Mouse (Mus musculus) liver, embryonic 15.5 days (tissue): ENCODE data around the gene Sertad4. TPM values are rescaled to one million over a fixed set of nuclear protein-coding genes. Genes with fewer than 3 reads are reported as not detected.
A peak's percentile ranks its signal among the peaks of the same experiment; 100 is the strongest.

ENCODE experiments used
- ATAC-seq: fragments of 200-750 bp; cut with Nextera tagmentation; 2 replicates; pipeline ENCODE4 v1.8.0; 2017; ENCODE audit warnings: moderate number of reproducible peaks, mild to moderate bottlenecking, moderate library complexity; ENCODE audit not compliant: insufficient read depth
- H3K27ac ChIP-seq: fragments of 300-500 bp; sonication (generic); replicated peaks from 2 replicates; pipeline ENCODE4 v1.5.1; 2015; ENCODE audit warnings: mild to moderate bottlenecking, inconsistent platforms
- H3K27me3 ChIP-seq: fragments of 300-500 bp; sonication (generic); 2 replicates; pipeline ENCODE4 v1.6.1; 2015; ENCODE audit warnings: mild to moderate bottlenecking, inconsistent platforms
- H3K36me3 ChIP-seq: fragments of 300-500 bp; sonication (generic); replicated peaks from 2 replicates; pipeline ENCODE4 v1.6.1; 2015; ENCODE audit warnings: moderate library complexity, mild to moderate bottlenecking, inconsistent platforms
- H3K4me1 ChIP-seq: fragments of 300-500 bp; sonication (generic); replicated peaks from 2 replicates; pipeline ENCODE4 v1.6.1; 2015; ENCODE audit warnings: inconsistent platforms
- H3K4me2 ChIP-seq: fragments of 300-500 bp; sonication (generic); 2 replicates; pipeline ENCODE4 v1.6.1; 2015; ENCODE audit warnings: moderate library complexity, mild to moderate bottlenecking, inconsistent platforms
- H3K4me3 ChIP-seq: fragments of 300-500 bp; sonication (generic); replicated peaks from 2 replicates; pipeline ENCODE4 v1.5.1; 2015; ENCODE audit warnings: mild to moderate bottlenecking, inconsistent platforms
- H3K9ac ChIP-seq: fragments of 300-500 bp; sonication (generic); 2 replicates; pipeline ENCODE4 v1.6.1; 2015; ENCODE audit warnings: moderate library complexity, mild to moderate bottlenecking, inconsistent platforms
- H3K9me3 ChIP-seq: fragments of 300-500 bp; sonication (generic); replicated peaks from 2 replicates; pipeline ENCODE4 v1.6.1; 2016; ENCODE audit warnings: inconsistent platforms
- WGBS: fragments of 180-500 bp; shearing (Covaris S2); methylation state at CpG from one replicate; pipeline ENCODE4 v1.1.7; 2015; ENCODE audit warnings: mixed read lengths; ENCODE audit not compliant: insufficient replicate concordance; 5-methylcytosine and 5-hydroxymethylcytosine counted together
- polyA plus RNA-seq: library from polyadenylated mRNA; unstranded; fragments of >200 nt; fragmentation: Nextera tagmentation; extraction: Ambion mirVana; gene quantifications from 2 replicates; pipeline ENCODE4 v1.2.1, GENCODE M21; 2015

The Sertad4 gene
- polyA plus RNA-seq = 0.52 and 0.76 TPM in 2 replicates

DNA sequence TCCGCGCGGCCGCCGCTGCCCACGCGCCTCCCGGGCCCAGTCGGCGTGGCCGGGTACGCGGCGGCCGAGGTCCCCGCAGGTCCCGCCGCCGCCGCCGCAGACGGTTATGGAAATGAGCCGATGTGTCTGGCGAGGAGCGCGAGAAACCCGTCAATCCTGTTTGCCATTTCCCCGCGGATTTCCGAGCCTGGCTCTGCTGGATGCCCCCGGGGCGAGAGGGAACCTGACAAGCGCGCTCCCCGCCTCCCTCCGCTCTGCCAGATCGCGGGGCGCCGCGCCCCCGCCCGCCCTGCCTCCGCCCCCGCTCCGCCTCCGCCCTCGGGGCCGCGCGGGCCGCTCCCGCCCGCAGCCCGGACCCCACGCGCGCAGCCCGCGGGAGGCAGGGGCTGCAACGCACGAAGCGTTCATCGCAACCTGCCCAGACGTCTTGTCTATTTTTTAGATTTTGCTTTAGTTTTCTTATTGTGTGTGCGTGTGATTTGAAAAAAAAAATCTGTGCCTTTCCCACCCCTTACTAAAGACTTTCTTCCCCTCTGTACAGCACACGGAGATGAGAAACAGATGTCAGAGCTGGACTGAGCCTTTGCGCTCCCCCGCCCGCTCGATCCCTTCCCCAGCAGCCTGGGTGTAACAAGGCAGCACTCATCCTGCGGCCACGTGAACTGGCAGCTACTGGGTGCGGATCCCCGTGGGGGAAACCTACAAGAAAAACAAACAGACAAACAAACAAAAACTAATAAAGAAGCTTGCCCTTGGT lies at the start of gene Sertad4:
Gene Sertad4, minus strand, starts transcription at position 283 of the 757 bp plus-strand sequence.
- no peaks in the 10 kb centered on the region for H3K36me3 ChIP-seq
- no peaks in the 10 kb centered on the region; the same call in 1 of the 2 replicates for H3K4me1 ChIP-seq
- under 1% methylated on average over 75 of the region's 75 CpGs for WGBS
- no peak for ATAC-seq
- no peaks in the 10 kb centered on the region for H3K9me3 ChIP-seq
- no peak within 1 kb of the TSS for H3K9ac ChIP-seq
- H3K27me3 ChIP-seq = peaks cover 95% of the 10 kb centered on the region
- H3K4me2 ChIP-seq = peak within 1 kb of the TSS; percentile 69
- no peak within 1 kb of the TSS for H3K27ac ChIP-seq
- peak within 1 kb of the TSS; percentile 49 for H3K4me3 ChIP-seq

DNA sequence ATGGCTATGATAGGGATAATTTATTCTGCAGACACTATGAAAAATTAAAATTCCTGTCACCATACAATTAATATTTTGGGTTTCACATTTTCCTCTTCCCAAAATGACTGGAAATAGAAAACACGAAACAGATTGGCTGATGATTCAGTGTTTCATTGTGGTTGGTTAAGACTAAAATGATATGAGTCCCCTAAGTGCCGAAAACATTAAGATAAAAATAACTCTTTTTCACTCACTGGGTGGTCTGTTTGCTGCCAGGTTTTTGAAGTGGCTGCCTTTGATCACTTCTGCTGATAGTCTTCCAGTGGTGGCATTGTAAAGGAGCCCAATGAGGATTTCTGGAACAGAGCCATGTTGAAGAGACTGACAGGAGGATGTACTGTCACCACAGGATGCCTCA lies 46.0 kb upstream of the Sertad4 start:
- Histone ChIP-seq H3K36me3 (peaks cover 21% of the 10 kb centered on the region; the same call in 1 of the 2 replicates), H3K4me1 (no peaks in the 10 kb centered on the region), H3K9ac (no peak overlapping the region), H3K27ac (no peak overlapping the region), H3K27me3 (no peaks in the 10 kb centered on the region), H3K9me3 (no peaks in the 10 kb centered on the region), H3K4me2 (no peak overlapping the region), H3K4me3 (no peak overlapping the region)
- WGBS = 61% methylated on average over 2 of the region's 2 CpGs
- no peak for ATAC-seq

DNA sequence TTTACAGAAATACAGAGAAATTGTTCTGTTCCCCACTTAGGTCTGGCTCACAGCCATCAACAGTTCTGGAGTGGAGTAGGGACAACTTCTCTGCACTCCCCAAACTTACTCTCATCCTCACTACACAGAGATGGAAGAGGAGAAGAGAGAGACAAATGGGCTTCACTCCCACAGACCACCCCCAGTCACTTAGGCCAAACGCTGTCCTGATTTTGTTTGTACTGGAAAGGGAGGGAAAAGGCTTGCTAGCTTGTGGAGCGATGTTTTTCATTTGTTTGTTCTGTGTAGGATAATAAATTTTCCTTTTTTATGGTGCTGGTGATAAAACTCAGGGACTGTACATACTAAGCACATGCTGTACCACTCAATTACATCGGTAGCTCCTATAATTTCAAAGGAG lies 45.4 kb upstream of the Sertad4 start:
- Histone ChIP-seq H3K4me1 (no peaks in the 10 kb centered on the region), H3K4me3 (no peak overlapping the region), H3K27ac (no peak overlapping the region), H3K27me3 (no peaks in the 10 kb centered on the region), H3K36me3 (peaks cover 22% of the 10 kb centered on the region; the same call in 1 of the 2 replicates), H3K4me2 (no peak overlapping the region), H3K9ac (no peak overlapping the region), H3K9me3 (no peaks in the 10 kb centered on the region)
- WGBS = 69% methylated on average over 3 of the region's 3 CpGs
- ATAC-seq = no peak

DNA sequence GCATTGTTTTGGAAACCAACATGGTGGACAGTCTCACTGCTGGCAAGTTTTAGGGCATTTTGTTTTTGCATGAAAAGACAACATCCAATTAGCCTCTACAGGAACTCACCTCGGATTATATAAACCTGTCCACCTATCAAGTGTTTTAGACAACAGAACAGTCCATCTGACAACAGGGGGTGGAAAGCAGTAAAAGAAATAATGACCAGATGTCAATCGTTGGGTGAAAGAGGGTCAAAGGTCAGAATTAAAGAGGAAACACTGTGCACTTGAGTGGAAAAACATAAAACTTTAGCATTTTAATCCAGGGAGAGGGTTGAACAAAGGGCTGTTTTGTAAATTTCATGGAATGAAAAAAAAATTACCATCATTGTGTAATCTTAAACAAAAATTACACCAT lies 43.2 kb upstream of the Sertad4 start:
- H3K27me3 ChIP-seq = no peaks in the 10 kb centered on the region
- 55% methylated on average over 2 of the region's 2 CpGs for WGBS
- no peaks in the 10 kb centered on the region for H3K9me3 ChIP-seq
- H3K4me1 ChIP-seq = no peaks in the 10 kb centered on the region
- H3K36me3 ChIP-seq = peaks cover 27% of the 10 kb centered on the region; the same call in 1 of the 2 replicates
- H3K4me2 ChIP-seq = no peak overlapping the region
- no peak overlapping the region for H3K4me3 ChIP-seq
- H3K9ac ChIP-seq = no peak overlapping the region
- no peak overlapping the region for H3K27ac ChIP-seq
- no peak for ATAC-seq

DNA sequence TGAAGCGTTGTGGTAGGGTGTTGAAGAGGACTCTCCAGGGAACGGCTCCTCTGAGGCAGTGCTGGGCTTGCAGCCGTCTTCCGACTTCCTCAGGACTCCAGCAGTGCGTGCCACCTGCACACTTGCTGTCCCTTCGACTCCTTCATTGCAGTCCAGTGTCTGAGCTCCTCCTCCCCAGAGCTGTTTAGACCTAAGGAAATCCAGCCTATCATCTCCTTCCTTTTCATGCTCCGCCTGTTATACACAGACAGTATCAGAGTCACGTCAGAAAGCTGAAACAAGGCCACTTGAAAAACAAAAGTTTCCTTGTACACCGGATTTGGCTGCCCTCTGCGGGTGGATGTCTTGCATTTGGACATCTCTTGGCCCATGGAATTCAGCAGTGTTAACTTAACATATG lies 41.7 kb upstream of the Sertad4 start:
- WGBS = 79% methylated on average over 10 of the region's 10 CpGs
- no peak overlapping the region for H3K9ac ChIP-seq
- no peaks in the 10 kb centered on the region for H3K27me3 ChIP-seq
- no peak overlapping the region for H3K27ac ChIP-seq
- H3K4me3 ChIP-seq = no peak overlapping the region
- no peaks in the 10 kb centered on the region for H3K9me3 ChIP-seq
- H3K4me2 ChIP-seq = no peak overlapping the region
- H3K36me3 ChIP-seq = peaks cover 27% of the 10 kb centered on the region; the same call in 1 of the 2 replicates
- H3K4me1 ChIP-seq = no peaks in the 10 kb centered on the region
- no peak for ATAC-seq

DNA sequence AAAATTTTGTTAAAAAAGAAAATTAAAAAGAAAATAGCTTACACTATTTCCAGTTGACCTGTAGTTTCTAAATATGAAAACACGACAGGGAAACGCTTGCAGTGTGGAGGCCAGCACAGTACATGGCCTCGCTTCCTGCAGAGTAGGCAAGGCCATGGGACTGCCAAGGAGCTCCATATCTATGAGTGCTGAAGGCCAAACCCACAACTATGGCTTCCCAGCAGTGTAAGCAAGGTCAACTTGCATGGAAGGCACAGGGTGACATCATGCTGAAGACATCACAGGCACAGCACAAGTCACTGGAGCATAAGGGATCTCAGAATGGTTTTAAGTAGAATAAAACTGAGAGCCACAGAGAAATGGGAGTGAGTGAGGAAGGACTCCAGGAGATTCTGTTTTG lies 40.5 kb upstream of the Sertad4 start:
- no peak for ATAC-seq
- peaks cover 24% of the 10 kb centered on the region; the same call in 1 of the 2 replicates for H3K36me3 ChIP-seq
- WGBS = 74% methylated on average over 3 of the region's 3 CpGs
- no peak overlapping the region for H3K27ac ChIP-seq
- no peaks in the 10 kb centered on the region for H3K27me3 ChIP-seq
- no peaks in the 10 kb centered on the region for H3K4me1 ChIP-seq
- H3K4me3 ChIP-seq = no peak overlapping the region
- no peak overlapping the region for H3K9ac ChIP-seq
- no peaks in the 10 kb centered on the region for H3K9me3 ChIP-seq
- no peak overlapping the region for H3K4me2 ChIP-seq

DNA sequence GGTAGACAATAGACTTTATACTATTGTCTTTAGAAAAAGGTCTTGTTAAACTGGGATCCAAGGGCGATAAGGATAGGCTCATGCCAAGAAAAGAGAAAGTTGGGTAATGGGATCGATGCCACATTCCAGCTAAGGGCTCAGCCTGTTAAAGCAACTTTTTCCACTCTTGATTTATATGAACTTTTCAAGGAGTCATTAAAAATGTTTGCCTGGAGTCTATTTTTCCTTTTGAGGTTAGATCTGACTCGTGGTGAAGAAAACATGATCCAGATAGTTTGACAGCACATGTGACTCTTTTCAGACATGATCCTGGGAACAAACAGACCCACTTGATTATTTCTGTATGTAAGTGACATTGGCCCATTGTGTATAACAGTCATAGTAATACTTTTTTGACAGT lies 35.2 kb upstream of the Sertad4 start:
- H3K4me1 ChIP-seq = no peaks in the 10 kb centered on the region
- H3K9ac ChIP-seq = no peak overlapping the region

DNA sequence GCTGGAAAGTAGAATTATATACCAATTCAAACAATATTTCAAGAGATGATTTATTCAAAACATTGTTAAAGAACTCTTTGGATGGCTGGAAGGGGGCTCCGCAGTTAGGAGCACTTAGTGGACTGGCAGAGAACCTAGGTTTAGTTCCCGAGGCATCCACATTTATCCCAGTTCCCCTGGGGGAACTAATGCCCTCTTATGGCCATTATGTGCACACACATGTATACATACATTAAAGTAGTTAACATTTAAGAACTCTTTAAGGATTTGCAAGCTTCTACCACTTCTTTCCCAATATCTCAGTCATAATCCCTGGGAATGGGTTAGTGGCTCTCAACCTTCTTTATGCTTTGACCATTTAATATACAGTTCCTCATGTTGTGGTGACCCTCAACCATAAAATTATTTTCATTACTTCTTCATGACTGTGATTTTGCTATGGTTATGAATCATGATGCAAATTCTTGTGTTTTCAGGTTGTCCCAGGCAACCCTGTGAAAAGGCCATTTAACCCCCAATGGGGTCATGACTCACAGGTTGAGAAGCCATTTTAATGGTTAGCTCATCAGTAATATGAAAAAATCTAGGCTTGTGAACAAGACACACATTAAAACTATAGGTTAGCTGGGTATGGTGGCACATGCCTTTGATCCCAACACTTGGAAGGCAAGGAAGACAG lies 27.2 kb upstream of the Sertad4 start:
- whole genome bisulfite sequencing = 57% methylated on average over 2 of the region's 2 CpGs
- no peak overlapping the region for H3K4me3 ChIP-seq
- H3K4me1 ChIP-seq = no peaks in the 10 kb centered on the region
- H3K27ac ChIP-seq = no peak overlapping the region
- H3K36me3 ChIP-seq = no peaks in the 10 kb centered on the region
- H3K27me3 ChIP-seq = no peaks in the 10 kb centered on the region
- no peaks in the 10 kb centered on the region for H3K9me3 ChIP-seq
- no peak for ATAC-seq
- no peak overlapping the region for H3K4me2 ChIP-seq
- H3K9ac ChIP-seq = no peak overlapping the region

More for the DNA sequence above, 35.2 kb upstream of the Sertad4 start:
- H3K36me3 ChIP-seq = 0 out of 2 replicates have a peak, but pooled peaks cover 5% of the 10 kb centered on the region
- H3K27ac ChIP-seq = no peak overlapping the region
- no peak overlapping the region for H3K4me3 ChIP-seq
- WGBS = 69% methylated on average over 3 of the region's 3 CpGs
- no peak overlapping the region for H3K4me2 ChIP-seq
- ATAC-seq = no peak
- no peaks in the 10 kb centered on the region for H3K9me3 ChIP-seq
- no peaks in the 10 kb centered on the region for H3K27me3 ChIP-seq

DNA sequence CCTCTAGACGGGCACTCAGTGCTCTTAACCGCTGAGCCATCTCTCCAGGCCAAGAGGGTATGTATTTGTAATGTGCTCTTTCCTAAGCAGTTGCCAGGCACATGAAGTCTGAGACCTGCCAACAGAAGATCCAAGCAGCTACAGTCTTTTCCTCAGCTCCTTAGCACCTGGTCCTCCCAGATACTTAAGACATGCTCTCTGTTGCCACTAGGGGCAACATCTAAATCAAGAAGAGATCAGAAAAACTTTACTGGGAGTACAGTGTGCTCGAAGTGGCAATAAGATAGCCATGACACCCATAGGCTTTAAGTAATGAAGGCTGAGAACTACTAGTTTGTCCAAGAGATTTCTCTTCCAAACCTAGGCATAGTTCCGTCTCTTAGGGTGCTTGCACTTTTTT lies 24.6 kb upstream of the Sertad4 start:
- Histone ChIP-seq H3K27ac (no peak overlapping the region), H3K4me1 (no peaks in the 10 kb centered on the region), H3K4me2 (no peak overlapping the region), H3K4me3 (no peak overlapping the region), H3K9ac (no peak overlapping the region), H3K36me3 (no peaks in the 10 kb centered on the region), H3K9me3 (no peaks in the 10 kb centered on the region), H3K27me3 (no peaks in the 10 kb centered on the region)
- WGBS = 66% methylated on average over 4 of the region's 4 CpGs
- ATAC-seq = no peak

DNA sequence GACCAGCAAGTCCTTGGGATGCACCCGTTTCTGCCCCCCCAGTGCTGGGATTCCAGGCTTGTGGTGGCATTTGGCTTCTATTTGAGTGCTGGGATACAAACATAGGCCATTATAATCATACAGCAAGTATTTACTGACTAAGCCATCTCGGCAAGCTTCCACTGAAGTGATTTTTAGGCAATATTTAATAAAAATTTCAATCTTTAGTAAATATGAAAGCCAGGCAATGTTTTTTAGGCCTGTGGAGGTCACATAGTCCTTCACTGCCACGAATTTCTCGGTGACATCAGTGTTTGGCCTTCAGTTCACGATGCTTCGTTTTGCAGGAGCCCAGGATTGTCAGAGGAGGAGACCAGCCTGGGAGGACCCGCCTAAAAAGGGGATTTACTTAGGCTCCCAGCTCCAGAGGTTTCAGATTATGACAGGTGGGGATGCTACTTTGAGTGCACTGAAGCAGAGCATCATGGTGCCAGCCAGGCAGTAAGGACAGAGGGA lies 23.6 kb upstream of the Sertad4 start:
- Histone ChIP-seq H3K36me3 (no peaks in the 10 kb centered on the region), H3K4me2 (no peak overlapping the region), H3K27ac (no peak overlapping the region), H3K4me3 (no peak overlapping the region), H3K9ac (no peak overlapping the region), H3K9me3 (no peaks in the 10 kb centered on the region), H3K4me1 (no peaks in the 10 kb centered on the region), H3K27me3 (peaks cover 7% of the 10 kb centered on the region)
- 66% methylated on average over 7 of the region's 7 CpGs for WGBS
- ATAC-seq = no peak

DNA sequence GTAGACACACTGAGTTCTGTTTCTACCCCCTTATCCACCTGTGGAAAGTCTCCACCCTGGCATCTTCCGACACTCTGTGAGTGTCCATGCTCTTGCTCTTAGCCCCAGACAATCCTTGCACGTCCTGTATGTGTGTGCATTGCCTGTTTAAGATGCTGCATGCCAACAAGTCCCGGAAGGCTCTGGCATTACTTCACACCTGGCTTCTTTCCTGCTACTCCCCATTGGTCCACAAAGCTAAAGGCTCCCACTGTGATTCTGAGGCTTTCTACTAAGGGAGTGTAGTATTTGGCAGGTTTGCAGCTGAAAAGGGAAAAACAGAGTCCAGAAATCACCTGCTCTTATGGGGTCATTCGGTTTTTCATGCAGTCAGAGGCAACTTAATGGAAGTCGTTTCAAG lies 17.3 kb upstream of the Sertad4 start:
- H3K27ac ChIP-seq = no peak overlapping the region
- ATAC-seq = no peak
- no peak overlapping the region for H3K9ac ChIP-seq
- H3K4me3 ChIP-seq = no peak overlapping the region
- H3K4me2 ChIP-seq = no peak overlapping the region
- no peaks in the 10 kb centered on the region for H3K4me1 ChIP-seq
- WGBS = 57% methylated on average over 5 of the region's 5 CpGs
- H3K36me3 ChIP-seq = no peaks in the 10 kb centered on the region
- H3K27me3 ChIP-seq = peaks cover 15% of the 10 kb centered on the region
- no peaks in the 10 kb centered on the region for H3K9me3 ChIP-seq
